Mouse (Mus musculus) midbrain, embryonic 11.5 days (tissue): ENCODE results near the gene Htra3. TPM values are rescaled to one million over a fixed set of nuclear protein-coding genes. Genes with fewer than 3 reads are reported as not detected.

Experiments used
- ATAC-seq: fragments of 200-750 bp; cut with Nextera tagmentation; 2 replicates; pipeline ENCODE4 v1.8.0; 2017; ENCODE audit warnings: moderate TSS enrichment, moderate library complexity; ENCODE audit not compliant: low FRiP score
- DNase-seq: peaks from one replicate; pipeline ENCODE4 v3.0.0; 2015; ENCODE audit warnings: low spot score; ENCODE audit errors: missing footprints
- H3K27ac ChIP-seq: fragments of 300-500 bp; sonication (generic); 2 replicates; pipeline ENCODE4 v1.5.1; 2014; ENCODE audit warnings: low read depth, low read length
- H3K27me3 ChIP-seq: fragments of 300-500 bp; sonication (generic); 2 replicates; pipeline ENCODE4 v1.6.1; 2014; ENCODE audit warnings: mild to moderate bottlenecking, low read length, moderate library complexity, mixed read lengths; ENCODE audit not compliant: control insufficient read depth, insufficient read depth
- H3K36me3 ChIP-seq: fragments of 300-500 bp; sonication (generic); 2 replicates; pipeline ENCODE4 v1.6.1; 2014; ENCODE audit warnings: mild to moderate bottlenecking, low read length, moderate library complexity, mixed read lengths; ENCODE audit not compliant: control insufficient read depth, insufficient read depth
- H3K4me1 ChIP-seq: fragments of 300-500 bp; sonication (generic); 2 replicates; pipeline ENCODE4 v1.6.1; 2014; ENCODE audit warnings: low read length; ENCODE audit not compliant: control insufficient read depth, insufficient read depth
- H3K4me2 ChIP-seq: fragments of 300-500 bp; sonication (generic); 2 replicates; pipeline ENCODE4 v1.6.1; 2014; ENCODE audit warnings: mild to moderate bottlenecking, moderate library complexity
- H3K4me3 ChIP-seq: fragments of 300-500 bp; sonication (generic); 2 replicates; pipeline ENCODE4 v1.5.1; 2014; ENCODE audit warnings: low read depth, low read length
- H3K9ac ChIP-seq: fragments of 300-500 bp; sonication (generic); 2 replicates; pipeline ENCODE4 v1.6.1; 2014; ENCODE audit warnings: low read length
- H3K9me3 ChIP-seq: fragments of 300-500 bp; sonication (generic); 2 replicates; pipeline ENCODE4 v1.6.1; 2016; ENCODE audit warnings: low read length; ENCODE audit not compliant: control insufficient read depth
- WGBS: fragments of 180-500 bp; shearing (Covaris S2); extraction: QIAGEN DNeasy Blood & Tissue Kit; methylation state at CpG from one replicate; pipeline ENCODE4 v1.1.7; 2014; 5-methylcytosine and 5-hydroxymethylcytosine counted together
- polyA plus RNA-seq: library from polyadenylated mRNA; unstranded; fragments of >200 nt; fragmentation: Nextera tagmentation; extraction: Ambion mirVana; gene quantifications from 2 replicates; pipeline ENCODE4 v1.2.1, GENCODE M21; 2014

Gene Htra3
- polyA plus RNA-seq, 1 experiment from 2014 or later: 7.6 TPM

GRCm38 (mm10) chr5:35670412-35670801 lies 9.2 kb downstream of the Htra3 start:
- DNase-seq (peak; percentile 85), ATAC-seq (no peak; the same call in 1 of the 2 replicates)
- no peak overlapping the region for H3K27ac ChIP-seq
- no peak overlapping the region for H3K4me3 ChIP-seq
- no peaks in the 10 kb centered on the region for H3K9me3 ChIP-seq
- WGBS: 62% methylated on average over 6 of the region's 6 CpGs
- H3K9ac ChIP-seq: no peak overlapping the region
- no peaks in the 10 kb centered on the region for H3K4me1 ChIP-seq
- H3K27me3 ChIP-seq: no peaks in the 10 kb centered on the region
- no peak overlapping the region for H3K4me2 ChIP-seq
- H3K36me3 ChIP-seq: no peaks in the 10 kb centered on the region

GRCm38 (mm10) chr5:35669747-35670411 lies 9.7 kb downstream of the Htra3 start:
- Histone ChIP-seq H3K36me3 (no peaks in the 10 kb centered on the region), H3K4me3 (no peak overlapping the region), H3K9ac (no peak overlapping the region), H3K9me3 (no peaks in the 10 kb centered on the region), H3K27ac (no peak overlapping the region), H3K4me1 (no peaks in the 10 kb centered on the region), H3K27me3 (no peaks in the 10 kb centered on the region), H3K4me2 (no peak overlapping the region)
- DNase-seq (no peak), ATAC-seq (0 out of 2 replicates have a peak, but pooled peaks have one; percentile 33)
- whole genome bisulfite sequencing: 37% methylated on average over 11 of the region's 11 CpGs

DNA sequence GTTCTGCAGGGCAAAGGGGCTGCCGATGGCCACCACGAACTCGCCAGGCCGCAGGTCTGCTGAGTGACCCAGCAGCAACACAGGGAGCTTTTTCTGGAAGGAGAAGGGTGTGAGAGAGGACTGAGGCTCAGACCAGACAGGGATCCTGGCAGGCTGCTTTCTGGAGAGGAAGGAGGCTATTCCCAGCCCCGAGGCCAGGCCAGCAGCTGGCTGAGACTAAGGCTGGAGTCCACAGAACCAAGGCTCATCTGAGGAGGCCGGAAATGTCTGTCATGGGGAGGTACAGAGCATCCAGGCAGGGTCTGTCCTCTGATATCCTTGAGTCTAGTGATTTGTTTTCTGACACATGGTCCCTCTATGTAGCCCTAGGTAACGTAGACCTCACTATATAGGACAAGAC lies 13.4 kb downstream of the Htra3 start:
- no peak for ATAC-seq
- WGBS: 92% methylated on average over 7 of the region's 7 CpGs

GRCm38 (mm10) chr5:35662021-35662545 lies 17.5 kb downstream of the Htra3 start:
- no peaks in the 10 kb centered on the region for H3K9me3 ChIP-seq
- DNase-seq (no peak), ATAC-seq (no peak)
- no peaks in the 10 kb centered on the region for H3K4me1 ChIP-seq
- WGBS: 89% methylated on average over 9 of the region's 9 CpGs
- no peaks in the 10 kb centered on the region for H3K36me3 ChIP-seq
- H3K9ac ChIP-seq: no peak overlapping the region
- no peaks in the 10 kb centered on the region for H3K27me3 ChIP-seq
- no peak overlapping the region for H3K4me2 ChIP-seq
- no peak overlapping the region for H3K27ac ChIP-seq
- H3K4me3 ChIP-seq: no peak overlapping the region

More for the DNA sequence above, 13.4 kb downstream of the Htra3 start:
- no peak for DNase-seq
- no peaks in the 10 kb centered on the region for H3K27me3 ChIP-seq
- no peak overlapping the region for H3K27ac ChIP-seq
- no peaks in the 10 kb centered on the region for H3K4me1 ChIP-seq
- no peaks in the 10 kb centered on the region for H3K9me3 ChIP-seq
- no peak overlapping the region for H3K4me2 ChIP-seq
- no peaks in the 10 kb centered on the region for H3K36me3 ChIP-seq
- H3K4me3 ChIP-seq: no peak overlapping the region
- H3K9ac ChIP-seq: no peak overlapping the region

- 82% methylated on average over 6 of the region's 6 CpGs for WGBS
- Histone ChIP-seq H3K27ac (no peak overlapping the region), H3K4me1 (no peaks in the 10 kb centered on the region), H3K4me2 (no peak overlapping the region), H3K36me3 (no peaks in the 10 kb centered on the region), H3K9ac (no peak overlapping the region), H3K9me3 (no peaks in the 10 kb centered on the region), H3K4me3 (no peak overlapping the region), H3K27me3 (no peaks in the 10 kb centered on the region)
- ATAC-seq: no peak
- DNase-seq: no peak
Measured at GRCm38 (mm10) chr5:35661210-35661609, 18.4 kb downstream of the Htra3 start.

- no peaks in the 10 kb centered on the region for H3K36me3 ChIP-seq
- no peak for DNase-seq
- H3K9me3 ChIP-seq: no peaks in the 10 kb centered on the region
- H3K4me3 ChIP-seq: no peak overlapping the region
- H3K4me1 ChIP-seq: no peaks in the 10 kb centered on the region
- ATAC-seq: no peak
- no peak overlapping the region for H3K9ac ChIP-seq
- 63% methylated on average over 3 of the region's 3 CpGs for WGBS
- H3K4me2 ChIP-seq: no peak overlapping the region
- no peaks in the 10 kb centered on the region for H3K27me3 ChIP-seq
- no peak overlapping the region for H3K27ac ChIP-seq
Measured at GRCm38 (mm10) chr5:35659503-35659902, 20.1 kb downstream of the Htra3 start.

DNA sequence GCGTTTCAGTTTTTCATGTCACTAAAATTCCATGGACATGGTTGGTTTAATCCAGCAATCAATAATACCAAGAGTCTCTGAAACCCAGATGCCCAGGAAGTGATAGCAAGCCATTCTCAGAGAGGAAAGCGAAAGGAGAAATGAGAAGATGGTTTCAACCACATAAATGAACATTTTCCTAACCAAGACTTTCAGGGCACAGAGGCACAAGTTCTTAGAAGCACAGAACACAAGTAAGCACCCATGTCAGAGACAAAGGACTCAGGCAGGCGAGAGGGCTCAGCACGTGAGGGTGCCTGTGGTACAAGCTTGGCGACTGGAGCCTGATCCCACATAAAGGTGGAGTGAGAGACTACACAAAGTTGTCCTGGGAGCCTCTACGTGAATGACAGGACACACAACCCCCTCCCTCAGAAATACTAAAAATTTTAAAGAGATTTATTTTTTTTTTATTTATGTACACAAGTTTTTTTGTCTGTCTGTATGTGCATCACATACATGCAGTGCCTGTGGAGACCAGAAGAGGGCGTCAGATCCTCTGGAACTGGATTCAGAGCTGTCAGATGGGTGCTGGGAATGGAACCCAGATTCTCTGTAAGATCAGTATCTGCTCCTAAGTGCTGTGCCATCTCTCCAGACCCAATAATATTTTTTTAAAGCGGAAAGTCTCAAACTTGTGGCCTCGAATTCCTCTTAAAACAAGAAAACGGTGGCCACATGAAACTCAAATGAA lies 23.7 kb downstream of the Htra3 start:
- ATAC-seq (no peak), DNase-seq (no peak)
- no peak overlapping the region for H3K4me2 ChIP-seq
- H3K27me3 ChIP-seq: no peaks in the 10 kb centered on the region
- no peaks in the 10 kb centered on the region for H3K9me3 ChIP-seq
- WGBS: 87% methylated on average over 10 of the region's 10 CpGs
- H3K27ac ChIP-seq: no peak overlapping the region
- no peak overlapping the region for H3K9ac ChIP-seq
- H3K36me3 ChIP-seq: no peaks in the 10 kb centered on the region
- no peak overlapping the region for H3K4me3 ChIP-seq
- H3K4me1 ChIP-seq: no peaks in the 10 kb centered on the region

DNA sequence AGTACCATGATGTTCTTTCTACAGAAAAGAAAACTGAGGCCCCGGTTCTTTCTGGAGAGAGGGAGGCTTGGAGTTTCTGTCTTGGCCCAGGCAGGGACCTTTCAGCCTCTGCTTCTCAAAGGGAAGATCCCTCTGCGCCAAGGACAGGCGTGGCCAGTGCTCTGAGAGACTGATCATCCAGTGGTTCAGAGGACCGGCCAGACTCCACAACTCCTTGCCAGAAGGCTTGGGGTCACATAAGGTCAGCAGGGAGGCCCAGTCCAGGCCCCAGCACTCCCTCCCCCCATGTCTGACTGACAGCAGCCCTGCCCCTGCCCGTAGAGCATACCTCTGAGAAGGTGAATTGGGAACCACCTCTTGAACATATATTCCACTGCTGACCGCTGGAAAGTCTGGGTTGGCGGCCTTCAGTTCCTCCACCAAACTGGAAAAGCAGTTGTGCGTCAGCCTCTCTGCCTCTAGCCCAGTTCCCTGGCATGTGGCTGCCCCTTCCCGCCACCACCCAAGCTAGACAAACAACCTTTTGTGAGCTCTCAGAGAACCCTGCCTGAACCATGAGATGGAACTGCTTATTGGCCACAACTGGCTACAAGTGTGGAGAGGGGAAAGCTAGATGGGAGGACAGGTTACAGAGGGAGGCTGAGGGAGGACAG lies 25.7 kb downstream of the Htra3 start:
- ATAC-seq (no peak), DNase-seq (peak; percentile 26)
- Histone ChIP-seq H3K27me3 (no peaks in the 10 kb centered on the region), H3K4me1 (no peaks in the 10 kb centered on the region), H3K9ac (no peak overlapping the region), H3K27ac (no peak overlapping the region), H3K4me2 (no peak overlapping the region), H3K9me3 (no peaks in the 10 kb centered on the region), H3K4me3 (no peak overlapping the region), H3K36me3 (no peaks in the 10 kb centered on the region)
- WGBS: 80% methylated on average over 9 of the region's 9 CpGs

DNA sequence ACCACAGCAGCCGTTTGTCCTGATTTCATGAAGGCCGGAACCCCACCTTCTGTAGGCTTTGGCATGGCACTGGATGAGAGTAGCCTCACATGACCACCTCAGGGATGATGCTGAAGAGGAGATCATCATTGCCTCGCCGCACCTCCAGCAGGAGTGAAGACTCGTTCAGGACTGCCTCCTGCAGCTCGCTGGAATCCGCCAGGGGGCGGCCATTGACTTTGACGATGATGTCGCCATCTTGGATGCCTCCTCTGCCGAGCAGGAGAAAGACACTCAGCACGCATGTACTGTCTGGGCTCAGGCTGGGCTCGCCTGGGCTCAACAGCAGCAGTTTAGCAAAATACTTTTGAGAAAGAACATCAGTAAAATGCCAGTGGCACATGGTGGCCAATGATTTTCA lies 26.7 kb downstream of the Htra3 start:
- Histone ChIP-seq H3K4me3 (no peak overlapping the region), H3K36me3 (no peaks in the 10 kb centered on the region), H3K4me2 (no peak overlapping the region), H3K27ac (no peak overlapping the region), H3K4me1 (no peaks in the 10 kb centered on the region), H3K9me3 (no peaks in the 10 kb centered on the region), H3K27me3 (no peaks in the 10 kb centered on the region), H3K9ac (no peak overlapping the region)
- ATAC-seq (no peak), DNase-seq (peak; percentile 12)
- 92% methylated on average over 13 of the region's 13 CpGs for WGBS
